Mouse (Mus musculus) erythroblast, embryonic 14.5 days (primary cell): Measurements from ENCODE around the gene Elavl1.

ENCODE experiments used
- GATA1 ChIP-seq: IDR thresholded peaks from 2 replicates; pipeline ENCODE4 v1.6.1; 2012; ENCODE audit warnings: low read length, inconsistent platforms, mixed read lengths
- TAL1 ChIP-seq: IDR thresholded peaks from 3 replicates; pipeline ENCODE4 v1.6.1; 2012; ENCODE audit warnings: low read length, inconsistent platforms, mixed read lengths

DNA sequence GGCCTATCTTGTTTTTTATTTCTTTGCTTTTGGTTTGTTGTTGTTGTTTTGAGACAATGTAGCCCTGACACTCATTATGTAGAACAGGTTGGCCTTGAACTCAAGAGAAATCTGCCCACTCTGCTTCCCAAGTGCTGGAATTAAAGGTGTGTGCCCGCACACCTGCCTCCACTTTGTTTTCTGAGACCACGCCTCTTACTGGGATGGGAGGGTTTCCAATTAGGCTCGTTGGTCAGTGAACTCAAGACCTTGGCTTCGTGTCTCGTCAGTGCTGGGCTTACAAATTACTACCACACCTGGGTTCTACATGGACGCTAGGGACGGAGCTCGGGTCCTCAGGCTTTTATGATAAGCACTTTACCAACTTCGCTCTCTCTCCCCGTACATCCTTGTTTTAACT is 30.2 kb upstream of the Elavl1 start:
- no peak for TF ChIP-seq TAL1
- no peak for TF ChIP-seq GATA1
